Mouse (Mus musculus): Measurements from ENCODE around the gene Fgfr2.
A peak's percentile ranks its signal among the peaks of the same experiment; 100 is the strongest.

Fgfr2 gene

GRCm38 (mm10) chr7:130780866-130781419 lies 2342.2 kb downstream of the Fgfr2 start:
- DNase-seq (ENCODE audit: low read depth, low spot score), result no peak

GRCm38 (mm10) chr7:130773914-130774630 lies 2349.1 kb downstream of the Fgfr2 start, which contains the start of gene Btbd16:
Gene Btbd16 (plus strand): TSS chr7:130774069.
- DNase-seq (ENCODE audit: low read depth, low spot score), result no peak

GRCm38 (mm10) chr7:130773171-130773830 lies 2349.8 kb downstream of the Fgfr2 start:
- peak; percentile 26 for DNase-seq (ENCODE audit: low read depth, low spot score)

DNA sequence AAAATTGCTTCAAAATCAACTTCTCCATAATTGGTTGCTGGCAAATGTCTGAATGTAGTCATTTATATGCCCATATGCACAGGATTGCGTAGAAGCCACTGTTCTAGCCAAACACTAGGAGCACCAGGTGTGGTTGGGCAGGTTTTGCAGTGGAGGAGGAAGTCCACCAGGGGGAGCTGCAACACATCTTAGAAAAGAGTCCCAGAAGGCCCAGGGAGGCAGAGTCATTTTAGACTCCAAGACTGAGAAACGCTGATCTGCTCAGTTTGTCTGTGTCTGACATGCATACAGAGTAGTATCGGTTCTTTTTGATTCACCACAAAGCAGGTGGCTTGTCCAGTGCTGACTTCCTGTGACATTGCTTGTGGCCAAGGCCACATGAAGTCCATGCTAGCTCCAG lies 2352.4 kb downstream of the Fgfr2 start:
- peak; percentile 82 for DNase-seq (ENCODE audit: low read depth, low spot score)

- DNase-seq (ENCODE audit: low read depth, low spot score), result no peak
These were observed 2355.0 kb downstream of the Fgfr2 start for GRCm38 (mm10) chr7:130768151-130768550.

DNA sequence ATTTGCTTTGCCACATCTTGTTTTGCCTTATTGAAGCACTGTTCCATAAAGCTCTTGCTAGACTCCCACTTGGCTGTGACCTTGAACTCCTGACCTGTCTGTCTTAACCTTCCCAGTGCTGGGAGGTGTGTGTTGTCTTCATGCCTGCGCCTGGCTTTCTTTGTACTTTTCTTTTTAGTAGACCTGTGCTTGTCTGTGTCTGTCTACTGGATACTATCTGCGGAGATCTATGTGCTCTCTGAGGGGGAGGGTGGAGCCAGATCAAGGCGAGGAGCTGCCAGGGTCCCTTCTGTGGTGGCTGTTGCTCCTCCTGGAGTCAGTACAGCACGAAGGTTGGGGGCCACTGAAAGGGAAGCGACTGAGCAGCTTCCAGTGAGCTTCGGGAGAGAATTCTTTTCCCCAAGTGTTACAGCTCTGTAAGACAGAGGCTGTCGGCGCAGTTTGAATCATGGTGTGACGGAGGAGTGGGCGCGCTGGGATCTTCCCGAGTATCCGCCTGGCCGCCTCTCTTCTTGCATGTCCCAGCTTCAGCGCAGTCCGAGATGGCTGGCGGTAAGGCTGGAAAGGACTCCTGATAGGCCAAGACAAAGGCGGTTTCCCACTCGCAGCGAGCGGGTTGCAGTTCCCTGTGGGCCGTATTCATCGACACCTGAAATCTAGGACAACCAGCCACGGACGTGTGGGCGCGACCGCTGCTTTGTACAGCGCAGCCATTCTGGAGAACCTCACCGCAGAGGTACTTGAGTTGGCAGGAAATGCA lies 2356.6 kb downstream of the Fgfr2 start:
- DNase-seq (ENCODE audit: low read depth, low spot score), result no peak

GRCm38 (mm10) chr7:130764160-130764559 lies 2359.0 kb downstream of the Fgfr2 start:
- DNase-seq (ENCODE audit: low read depth, low spot score), result no peak

- peak; percentile 79 for DNase-seq (ENCODE audit: low read depth, low spot score)
These were observed 2360.9 kb downstream of the Fgfr2 start for GRCm38 (mm10) chr7:130762071-130762897.

DNA sequence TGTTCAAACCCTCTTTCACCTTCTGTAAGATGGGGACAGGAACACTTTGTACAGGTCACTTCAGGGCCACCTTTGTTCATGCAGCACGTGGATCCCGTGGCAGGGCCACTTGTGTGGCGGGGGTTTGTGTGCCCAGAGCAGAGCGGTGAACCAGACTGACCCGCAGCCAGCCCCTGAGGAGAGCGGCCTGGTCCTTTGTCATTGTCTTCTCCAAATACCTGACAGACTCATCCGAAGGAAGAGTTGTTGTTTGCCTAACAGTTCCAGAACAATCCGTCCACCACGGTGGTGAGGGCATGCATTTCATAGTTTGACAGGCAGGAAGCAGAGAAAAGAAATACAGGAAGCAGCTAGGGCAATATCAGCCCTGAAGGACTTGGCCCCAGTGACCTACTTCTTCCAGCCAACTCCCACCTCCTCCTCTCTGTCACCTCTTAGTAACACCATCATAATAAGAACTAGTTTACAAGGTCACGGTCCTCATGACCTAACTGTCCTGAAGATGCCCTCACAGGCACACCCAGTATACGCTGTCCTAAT lies 2365.8 kb downstream of the Fgfr2 start:
- no peak for DNase-seq (ENCODE audit: low read depth, low spot score)

DNA sequence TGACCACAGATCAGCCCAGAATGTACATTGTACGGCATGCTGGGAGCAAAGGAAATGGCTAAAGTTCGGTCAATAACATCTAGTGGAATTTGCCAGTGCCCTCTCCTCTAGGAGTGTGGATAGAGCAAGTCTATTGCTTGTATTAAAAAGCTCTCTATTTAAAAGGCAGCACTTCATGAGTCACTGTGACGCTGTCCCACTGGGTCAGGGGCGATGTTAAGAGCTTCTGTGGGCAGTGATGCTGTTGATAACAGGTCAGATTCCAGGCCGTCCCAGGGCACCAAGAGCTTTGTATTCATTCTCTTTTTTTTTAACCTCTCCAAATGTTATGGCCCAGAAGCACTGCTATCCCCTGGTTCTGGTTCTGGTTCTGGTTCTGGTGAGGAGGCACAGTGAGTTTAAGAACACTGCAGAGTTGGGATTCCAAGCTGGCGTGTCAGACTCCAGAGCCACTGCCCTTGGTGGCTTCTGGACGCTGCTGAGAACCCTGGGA lies 2366.8 kb downstream of the Fgfr2 start:
- DNase-seq (ENCODE audit: low read depth, low spot score), result no peak

DNA sequence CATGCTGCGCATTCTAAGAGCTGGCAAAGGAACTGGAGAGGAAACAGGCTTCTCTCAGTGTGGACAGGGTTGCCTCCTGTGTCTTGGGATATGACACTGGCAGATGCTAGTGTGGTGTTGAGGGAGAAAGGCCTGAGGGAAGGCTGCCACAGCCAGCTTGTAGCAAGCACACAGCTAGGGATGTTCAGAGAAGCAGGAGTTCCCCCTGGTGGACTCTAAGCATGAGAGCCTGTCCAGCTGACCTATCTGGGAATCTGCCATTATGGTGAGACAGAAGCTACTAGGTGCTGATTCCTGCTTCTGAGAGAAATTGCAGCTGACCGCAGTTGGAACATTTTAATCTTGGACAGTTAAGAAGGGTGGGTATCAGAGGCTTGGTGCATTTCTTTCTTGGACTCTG lies 2368.4 kb downstream of the Fgfr2 start:
- no peak for DNase-seq (ENCODE audit: low read depth, low spot score)

GRCm38 (mm10) chr7:130751678-130752077 lies 2371.5 kb downstream of the Fgfr2 start:
- DNase-seq (ENCODE audit: low read depth, low spot score), result no peak

GRCm38 (mm10) chr7:130750752-130751490 lies 2372.2 kb downstream of the Fgfr2 start:
- DNase-seq (ENCODE audit: low read depth, low spot score), result peak; percentile 38

DNA sequence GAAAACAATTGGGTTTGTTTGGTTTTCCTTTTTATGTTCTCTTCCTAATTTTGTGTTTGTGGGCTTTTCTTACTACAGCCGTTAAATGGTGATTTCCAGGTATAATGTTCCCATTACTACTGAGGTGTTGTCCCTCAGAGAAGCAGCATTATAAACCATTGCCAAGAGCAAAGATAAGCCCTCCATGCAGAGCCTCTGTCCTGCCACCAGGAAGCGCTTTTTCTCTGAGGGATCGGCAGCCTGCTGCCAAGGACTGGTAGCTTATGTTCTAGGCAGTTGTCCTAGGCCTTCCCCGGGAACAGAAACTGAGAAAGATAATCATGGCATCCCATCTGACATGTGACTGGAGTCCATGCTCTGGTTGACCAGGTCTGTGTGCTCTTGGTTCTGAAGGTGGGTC lies 2374.0 kb downstream of the Fgfr2 start:
- no peak for DNase-seq (ENCODE audit: low read depth, low spot score)

- no peak for DNase-seq (ENCODE audit: low read depth, low spot score)
These were observed 2379.7 kb downstream of the Fgfr2 start for GRCm38 (mm10) chr7:130743239-130744025.

DNA sequence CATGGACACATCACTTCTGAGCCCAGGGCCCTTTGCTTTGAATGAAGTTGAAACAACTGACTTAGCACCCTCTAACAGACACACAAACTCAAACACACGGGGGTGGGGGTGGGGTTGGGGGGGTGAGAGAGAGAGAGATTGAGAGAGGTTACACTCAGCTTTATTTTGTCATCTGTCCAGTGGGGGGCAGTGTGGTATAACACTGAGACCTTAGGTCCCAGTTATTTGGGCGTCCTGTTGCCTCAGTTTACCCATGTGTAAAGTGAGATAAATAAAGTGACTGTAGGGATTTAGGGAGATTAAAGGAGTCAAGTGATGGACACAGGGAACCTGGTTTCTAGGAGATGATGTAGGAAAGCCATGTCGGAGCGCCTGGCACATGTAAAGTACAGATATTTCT lies 2382.1 kb downstream of the Fgfr2 start:
- no peak for DNase-seq (ENCODE audit: low read depth, low spot score)

GRCm38 (mm10) chr7:130734195-130734787 lies 2388.9 kb downstream of the Fgfr2 start:
- no peak for DNase-seq (ENCODE audit: low read depth, low spot score)

DNA sequence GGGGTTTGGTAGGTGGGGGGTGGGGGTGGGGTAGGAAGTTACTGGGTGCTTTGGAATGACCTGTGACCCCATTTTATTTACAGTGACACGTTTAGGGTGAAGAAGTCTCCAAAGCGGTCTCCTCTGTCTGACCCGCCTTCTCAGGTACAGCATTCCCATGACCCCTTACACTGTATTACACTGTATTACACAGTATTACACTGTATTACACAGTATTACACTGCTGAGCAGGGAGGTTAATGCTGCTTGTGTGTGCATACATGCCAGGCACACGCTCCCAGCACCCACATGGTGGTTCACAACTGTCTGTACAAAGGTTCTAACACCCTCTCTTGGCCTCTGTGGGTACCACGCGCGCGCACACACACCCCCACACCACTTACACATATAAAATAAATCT lies 2389.7 kb downstream of the Fgfr2 start:
- DNase-seq (ENCODE audit: low read depth, low spot score), result no peak

DNA sequence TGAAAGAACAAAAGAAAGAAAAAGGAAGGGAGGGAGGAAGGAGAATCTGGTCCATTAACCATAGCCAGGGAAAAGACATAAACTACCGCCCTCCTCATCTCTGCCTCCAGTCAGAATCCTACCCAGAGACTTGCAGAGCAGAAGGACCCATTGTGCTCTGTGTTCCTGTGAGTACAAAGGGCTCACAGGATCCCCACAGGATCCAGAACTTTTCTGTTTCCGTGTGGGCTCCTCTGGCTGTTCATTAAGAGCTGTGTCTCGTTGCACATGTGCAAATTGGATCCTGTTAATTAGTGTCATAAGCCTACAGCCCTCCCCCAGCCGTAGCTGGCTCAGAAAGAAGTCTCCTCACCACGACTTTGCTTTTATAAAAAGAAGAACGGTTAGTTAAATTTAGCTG lies 2390.2 kb downstream of the Fgfr2 start:
- no peak for DNase-seq (ENCODE audit: low read depth, low spot score)
